In genomic region chr13:54621155-54621932, GRCm38 (mm10) we compare ENCODE assay signal across 8 mouse cellular contexts. TPM values are rescaled to one million over a fixed set of nuclear protein-coding genes. Genes with fewer than 3 reads are reported as not detected.
DNase-seq lines count a peak whose midpoint lies in the region; ATAC-seq lines count a peak whose summit lies in the region.

Faf2 (plus strand) TSS chr13:54621784.

- H3K4me1 ChIP-seq in megakaryocyte, embryonic 14.5 days: peaks cover 38% of the 10 kb centered on the region

- H3K9me3 ChIP-seq in megakaryocyte, embryonic 14.5 days: no peaks in the 10 kb centered on the region

- peaks cover 9% of the 10 kb centered on the region for H3K27me3 ChIP-seq in megakaryocyte, embryonic 14.5 days (replicated peaks)

- peak; percentile 98 for DNase-seq in ZHBTc4 (ENCODE audit: low read depth, low spot score)
- DNase-seq in gastrocnemius, adult 8-10 months (ENCODE audit: low spot score in 2 of 2): peak; percentile 97 to 98
- DNase-seq in hindlimb bud, embryonic 11.5 days (ENCODE audit: extremely low spot score, low read depth, low spot score): peak; percentile 81
- peak; percentile 95 to 100 for DNase-seq in left cerebral cortex, adult 8-10 months (ENCODE audit: low spot score in 2 of 2)
- peak; percentile 98 to 99 for DNase-seq in right cerebral cortex, postnatal 10 days (ENCODE audit: low spot score in 2 of 2)
- DNase-seq in urinary bladder, postnatal 25 days (ENCODE audit: low spot score): peak; percentile 100

- ATAC-seq in common myeloid progenitor, adult 5-6 weeks (replicated peaks; ENCODE audit: low read depth, poor library complexity, severe bottlenecking): peak; percentile 96

- peak within 1 kb of the TSS; percentile 99 for H3K4me3 ChIP-seq in megakaryocyte, embryonic 14.5 days (replicated peaks)

- peaks cover 3% of the 10 kb centered on the region for H3K36me3 ChIP-seq in megakaryocyte, embryonic 14.5 days (replicated peaks; ENCODE audit: low read length)

RNA-seq across cellular contexts. Expression of gene Faf2, which starts in this region (rescaled TPM):
- total RNA-seq in common myeloid progenitor, adult 5-6 weeks (2017): 35.5 and 63.5 TPM in 2 replicates
- 10 to 100 TPM; 11.6 to 12.1 (median 11.9) TPM for total RNA-seq in gastrocnemius, adult 8-10 months (2022)
- 10 to 100 TPM; 47.2 to 60.3 (median 55.7) TPM for total RNA-seq in left cerebral cortex, adult 8-10 months (2022)
- polyA plus RNA-seq in megakaryocyte, embryonic 14.5 days (2012; ENCODE audit: insufficient read depth, low replicate concordance): 1.5 and 13.9 TPM in 2 replicates

Comparison
In these comparisons a context has a peak if more than half of its experiments do, and no peak if none do; other contexts are left out.
1. Peak in every context shown above with its lines: DNase-seq, ATAC-seq and H3K4me3 ChIP-seq.